Mouse (Mus musculus) cerebellum, adult 2 months (tissue): ENCODE results near the gene Wdfy4. TPM values are rescaled to one million over a fixed set of nuclear protein-coding genes. Genes with fewer than 3 reads are reported as not detected.
A peak's percentile ranks its signal among the peaks of the same experiment; 100 is the strongest.

Source experiments
- DNase-seq, 2 experiments: peaks; one replicate each; pipeline ENCODE4 v3.0.0; 2021
- H3K27ac ChIP-seq: fragments of 200-500 bp; 2 replicates; pipeline ENCODE4 v1.5.1; 2012; ENCODE audit warnings: low read length, control low read depth, inconsistent platforms; ENCODE audit not compliant: insufficient read depth
- H3K27me3 ChIP-seq: fragments of 200-500 bp; 2 replicates; pipeline ENCODE4 v1.6.1; 2012; ENCODE audit warnings: inconsistent platforms, mild to moderate bottlenecking, low read length, moderate library complexity; ENCODE audit not compliant: control insufficient read depth, insufficient read depth
- H3K4me1 ChIP-seq: fragments of 200-500 bp; 2 replicates; pipeline ENCODE4 v1.6.1; 2011; ENCODE audit warnings: low read length; ENCODE audit not compliant: control insufficient read depth, insufficient read depth
- H3K4me3 ChIP-seq: fragments of 200-500 bp; replicated peaks from 2 replicates; pipeline ENCODE3; 2011; ENCODE audit warnings: mild to moderate bottlenecking, low read depth, low read length, control low read depth; ENCODE audit not compliant: insufficient read depth
- CTCF ChIP-seq: fragments of 200-500 bp; IDR thresholded peaks from 2 replicates; pipeline ENCODE4 v1.5.1; 2011; ENCODE audit warnings: low read depth, mild to moderate bottlenecking, control low read depth, low read length, moderate library complexity, borderline replicate concordance; ENCODE audit not compliant: insufficient read depth
- POLR2A ChIP-seq: fragments of 200-500 bp; IDR thresholded peaks from 2 replicates; pipeline ENCODE4 v1.6.1; 2011; ENCODE audit warnings: low read length, control low read depth, borderline replicate concordance; ENCODE audit not compliant: insufficient read depth
- WGBS: fragments of 180-500 bp; shearing (Covaris S2); methylation state at CpG from one replicate; pipeline ENCODE4 v1.1.7; 2018; 5-methylcytosine and 5-hydroxymethylcytosine counted together
- polyA plus RNA-seq: library from polyadenylated mRNA; depleted of rRNA; stranded (reverse); fragments of >200 nt; gene quantifications from 2 replicates; pipeline ENCODE4 v1.2.3, GENCODE M21; 2012

The Wdfy4 gene
- polyA plus RNA-seq, 1 experiment = 0.62 TPM

DNA sequence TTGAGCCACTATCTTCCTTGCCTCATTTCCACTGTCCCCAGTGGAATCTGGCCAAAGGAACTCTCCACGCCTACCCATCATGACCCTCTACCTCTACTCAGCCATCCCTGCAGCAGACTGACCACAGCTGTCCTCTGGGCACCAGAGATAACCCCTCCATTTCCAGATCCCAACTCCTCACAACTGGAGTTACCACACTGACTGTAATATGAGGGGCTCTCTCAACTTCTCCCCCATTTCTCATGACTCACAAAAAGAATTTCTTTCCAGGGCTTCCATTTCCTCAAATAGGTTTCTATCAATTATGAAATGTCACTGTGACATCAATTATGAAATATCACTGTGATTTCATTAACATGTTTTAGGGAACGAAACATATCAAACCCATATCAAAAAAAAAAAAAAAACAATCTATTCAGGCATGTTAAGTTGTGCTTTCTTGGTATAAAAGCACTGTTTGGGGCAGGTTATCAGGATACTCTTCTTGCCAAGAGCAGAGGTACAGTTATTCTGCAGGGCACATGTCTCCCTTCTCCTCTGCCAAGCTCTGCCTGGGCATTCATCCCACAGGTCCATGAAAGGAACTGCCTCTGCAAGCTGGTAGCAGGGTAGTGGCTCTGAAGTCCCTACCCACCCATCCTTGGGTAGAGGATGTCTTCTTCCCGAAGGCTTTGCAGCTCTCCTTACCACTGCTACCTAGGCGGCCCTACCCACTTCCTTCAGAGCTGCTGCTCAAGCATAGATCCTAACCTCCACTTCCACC lies 10.1 kb downstream of the Wdfy4 start:
- Histone ChIP-seq H3K27me3 (no peaks in the 10 kb centered on the region), H3K4me3 (no peak overlapping the region), H3K4me1 (no peaks in the 10 kb centered on the region; the same call in 1 of the 2 replicates), H3K27ac (no peak overlapping the region)
- DNase-seq = peak; percentile 48 to 65
- TF ChIP-seq POLR2A (no peak), CTCF (no peak)
- WGBS = 66% methylated on average over 4 of the region's 4 CpGs

DNA sequence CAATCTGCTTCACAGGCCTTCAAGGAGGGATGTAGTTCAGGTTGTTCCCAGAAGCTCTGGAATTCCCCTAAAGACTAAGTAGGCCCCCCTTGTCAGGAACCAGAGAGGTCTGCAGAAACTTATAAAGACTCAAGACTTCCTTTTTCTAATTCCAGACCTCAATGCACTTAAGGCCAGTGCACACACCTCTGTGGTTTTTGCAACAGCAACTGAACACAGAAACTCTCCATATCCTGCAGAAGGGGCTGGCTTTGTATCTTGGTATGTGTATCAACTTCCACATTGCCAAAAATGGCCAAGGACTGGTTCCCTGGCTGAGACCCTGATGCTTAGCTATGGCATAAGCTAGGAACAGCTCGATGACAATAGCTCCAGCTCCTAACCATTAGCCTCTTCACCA lies 13.4 kb downstream of the Wdfy4 start:
- no peaks in the 10 kb centered on the region for H3K27me3 ChIP-seq
- H3K27ac ChIP-seq = no peak overlapping the region
- WGBS = 79% methylated on average over 1 of the region's 1 CpGs
- TF ChIP-seq CTCF = no peak
- DNase-seq = no peak
- no peaks in the 10 kb centered on the region; the same call in 1 of the 2 replicates for H3K4me1 ChIP-seq
- no peak overlapping the region for H3K4me3 ChIP-seq

DNA sequence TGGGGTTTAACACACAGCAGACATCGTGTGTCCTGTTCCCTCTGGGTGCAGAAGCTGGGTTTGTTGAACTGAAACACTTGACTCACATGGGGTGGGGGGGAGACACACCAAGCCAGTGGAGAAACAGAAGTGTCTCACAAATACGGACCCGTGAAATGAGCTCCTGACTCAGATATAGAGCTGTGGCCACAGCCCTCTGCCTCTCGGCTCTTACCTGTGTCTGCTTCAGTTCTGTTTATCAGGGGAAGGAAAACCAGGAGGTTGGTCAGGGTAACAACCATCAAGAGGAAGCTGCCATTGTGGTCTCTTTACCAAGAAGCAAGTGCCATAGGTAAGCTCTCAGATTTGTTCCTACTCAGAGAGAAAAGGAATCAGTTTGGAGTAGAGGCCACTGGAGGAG lies 16.6 kb downstream of the Wdfy4 start:
- no peak for DNase-seq
- TF ChIP-seq POLR2A (no peak), CTCF (no peak)
- Histone ChIP-seq H3K27me3 (no peaks in the 10 kb centered on the region), H3K4me1 (no peaks in the 10 kb centered on the region), H3K4me3 (no peak overlapping the region), H3K27ac (no peak overlapping the region)
- 80% methylated on average over 4 of the region's 4 CpGs for WGBS

DNA sequence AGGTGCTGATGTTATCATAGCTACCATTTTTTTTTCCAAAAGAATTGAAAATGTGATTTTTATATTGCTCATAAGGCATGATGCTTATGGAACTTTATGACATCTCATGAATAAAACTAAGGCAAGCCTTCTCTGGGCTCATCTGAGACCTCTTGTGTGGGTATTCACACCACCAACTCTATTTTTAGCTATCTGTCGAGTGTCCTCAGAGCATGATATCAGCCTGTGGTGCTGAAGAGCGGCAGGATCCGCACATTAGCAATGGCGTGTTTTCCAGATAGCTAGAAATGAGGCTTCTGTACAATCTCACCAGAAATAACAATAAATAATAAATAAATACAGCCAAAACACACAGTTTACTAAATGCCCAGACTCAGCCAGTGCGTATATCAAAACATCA lies 23.1 kb downstream of the Wdfy4 start:
- DNase-seq = no peak
- H3K27ac ChIP-seq = no peak overlapping the region
- H3K27me3 ChIP-seq = no peaks in the 10 kb centered on the region; the same call in 1 of the 2 replicates
- TF ChIP-seq CTCF = no peak
- no peak for TF ChIP-seq POLR2A
- H3K4me3 ChIP-seq = no peak overlapping the region
- H3K4me1 ChIP-seq = no peaks in the 10 kb centered on the region
- WGBS = 92% methylated on average over 5 of the region's 5 CpGs

DNA sequence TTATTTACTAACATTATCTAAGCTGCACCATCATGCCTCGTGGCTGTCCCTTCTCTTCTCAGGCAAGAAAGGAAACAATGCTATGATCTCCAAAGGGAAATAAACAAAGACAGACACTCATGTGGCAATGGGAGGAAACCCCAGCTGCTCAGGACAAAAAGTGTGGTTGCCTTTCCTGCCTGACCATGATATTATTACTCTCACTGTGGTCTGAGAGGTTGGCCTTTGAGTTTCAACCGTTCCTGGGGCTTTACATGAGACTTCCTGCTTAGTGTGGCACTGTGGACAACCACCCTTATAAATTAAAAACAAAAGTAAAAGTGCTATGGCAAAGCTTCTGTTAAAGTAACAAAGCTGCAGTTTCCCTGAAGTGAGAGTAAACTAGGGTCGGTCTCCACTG lies 27.0 kb downstream of the Wdfy4 start:
- Histone ChIP-seq H3K27ac (no peak overlapping the region), H3K4me3 (no peak overlapping the region), H3K27me3 (no peaks in the 10 kb centered on the region; the same call in 1 of the 2 replicates), H3K4me1 (no peaks in the 10 kb centered on the region)
- no peak for TF ChIP-seq CTCF
- TF ChIP-seq POLR2A = no peak
- 73% methylated on average over 3 of the region's 3 CpGs for WGBS
- DNase-seq = no peak

DNA sequence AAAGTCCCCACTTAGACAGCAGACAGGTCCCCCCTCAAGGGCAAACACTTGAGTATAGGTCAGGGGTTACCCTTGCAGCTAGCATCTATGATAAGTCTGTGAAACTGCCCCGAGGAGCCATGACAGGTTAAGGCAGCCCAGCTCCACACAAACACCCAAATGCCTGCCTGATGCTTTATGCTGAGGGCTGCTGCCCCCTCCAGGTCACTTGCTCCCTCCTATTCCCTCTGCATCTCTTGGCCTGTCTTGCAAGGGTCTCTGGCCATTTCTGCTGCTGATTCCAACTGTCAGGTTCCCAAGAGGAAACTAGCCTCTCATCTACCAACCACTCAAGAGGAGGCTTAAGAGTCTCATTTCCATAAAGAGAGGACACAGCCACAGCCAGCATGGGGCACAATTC lies 32.4 kb downstream of the Wdfy4 start:
- Histone ChIP-seq H3K27me3 (no peaks in the 10 kb centered on the region; the same call in 1 of the 2 replicates), H3K27ac (no peak overlapping the region), H3K4me1 (no peaks in the 10 kb centered on the region), H3K4me3 (no peak overlapping the region)
- TF ChIP-seq CTCF (no peak), POLR2A (no peak)
- peak; percentile 4 to 13 for DNase-seq
- WGBS = 78% methylated on average over 1 of the region's 1 CpGs

DNA sequence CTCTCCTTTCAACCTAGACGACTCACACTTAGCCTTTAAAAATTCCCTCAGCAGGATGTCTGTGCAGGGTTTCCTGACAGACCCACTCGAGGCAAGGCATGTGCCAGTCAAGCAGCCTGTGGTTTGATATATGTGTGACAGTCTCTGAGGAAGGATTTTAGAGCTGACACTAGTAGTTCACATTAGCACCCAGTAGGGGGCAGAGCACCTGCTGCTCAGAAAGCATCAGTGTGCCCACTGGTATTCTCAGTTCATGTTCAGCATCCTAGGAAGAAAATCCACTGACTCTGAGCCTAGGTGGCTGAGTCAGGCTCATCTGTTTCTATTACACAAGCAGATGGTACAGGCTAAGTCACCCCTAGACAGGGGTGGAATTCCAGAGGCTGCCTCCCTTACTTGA lies 39.0 kb downstream of the Wdfy4 start:
- DNase-seq = no peak
- H3K27me3 ChIP-seq = no peaks in the 10 kb centered on the region; the same call in 1 of the 2 replicates
- no peak overlapping the region for H3K4me3 ChIP-seq
- WGBS = 13% methylated on average over 2 of the region's 2 CpGs
- no peak overlapping the region for H3K27ac ChIP-seq
- no peaks in the 10 kb centered on the region for H3K4me1 ChIP-seq
- TF ChIP-seq CTCF (0 out of 2 replicates have a peak, but pooled peaks have one; percentile 13), POLR2A (no peak)

DNA sequence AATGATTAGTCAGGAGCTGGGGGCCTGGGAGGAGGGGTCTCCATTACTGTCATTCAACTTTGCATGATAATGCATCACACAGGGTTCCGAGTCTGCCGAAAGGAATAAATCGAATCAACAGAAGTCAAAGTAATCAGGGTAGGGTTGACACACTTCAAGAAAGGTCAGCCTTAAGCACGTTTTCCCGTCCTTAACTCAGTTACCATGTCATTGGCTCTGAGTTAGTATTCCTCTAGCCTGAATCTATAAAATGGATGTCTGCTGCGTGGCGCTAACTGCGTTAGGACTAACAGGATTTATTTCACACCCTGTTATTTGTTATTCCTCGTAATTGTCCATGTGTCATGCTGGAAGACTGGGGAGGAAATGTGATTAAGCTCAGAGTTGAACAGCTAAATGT lies 48.5 kb downstream of the Wdfy4 start:
- Histone ChIP-seq H3K4me1 (no peaks in the 10 kb centered on the region), H3K27ac (no peak overlapping the region), H3K4me3 (no peak overlapping the region), H3K27me3 (no peaks in the 10 kb centered on the region)
- WGBS = 68% methylated on average over 9 of the region's 9 CpGs
- no peak for TF ChIP-seq POLR2A
- no peak for TF ChIP-seq CTCF
- DNase-seq = no peak

DNA sequence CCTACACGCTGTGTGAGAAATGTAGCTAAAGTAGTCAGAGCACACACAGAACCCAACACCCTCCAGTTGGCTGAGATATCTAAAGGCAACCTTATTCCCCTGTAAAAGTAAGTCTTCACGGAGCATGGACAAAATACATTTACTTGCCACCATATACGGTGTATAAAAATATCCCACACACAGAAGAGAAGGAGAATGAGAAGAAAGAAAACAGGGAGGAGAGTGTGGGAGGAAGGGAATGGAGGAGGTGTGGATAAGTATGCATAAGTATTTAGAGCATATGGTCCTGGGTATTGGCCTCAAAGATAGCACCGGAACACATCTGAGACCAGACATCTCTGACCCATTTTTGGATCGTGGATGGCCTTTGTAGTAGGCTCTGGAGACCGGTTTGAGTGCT lies 50.1 kb downstream of the Wdfy4 start:
- Histone ChIP-seq H3K4me1 (no peaks in the 10 kb centered on the region), H3K27ac (no peak overlapping the region), H3K27me3 (no peaks in the 10 kb centered on the region), H3K4me3 (no peak overlapping the region)
- 90% methylated on average over 6 of the region's 6 CpGs for WGBS
- TF ChIP-seq POLR2A (no peak), CTCF (no peak)
- DNase-seq = no peak
